ENCODE assay signal across 28 mouse cellular contexts in the genomic region with DNA sequence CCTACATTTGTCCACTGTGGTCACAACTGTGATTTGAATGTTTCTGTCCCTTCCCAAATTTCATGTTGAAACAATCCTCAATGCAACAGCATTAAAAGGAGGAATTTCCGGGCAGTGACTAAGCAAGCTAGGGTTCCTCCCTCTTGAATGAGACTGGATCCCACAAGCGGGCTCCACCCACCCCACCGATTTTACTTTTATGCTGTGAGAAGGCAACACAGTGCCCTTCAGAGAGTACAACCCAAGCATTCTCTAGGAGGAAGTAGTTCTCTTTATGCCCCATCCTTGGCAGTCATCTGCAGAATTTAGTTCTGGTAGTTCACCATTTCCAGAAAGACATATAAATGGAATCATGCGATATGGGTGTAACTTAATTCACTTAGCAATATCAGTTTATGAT. TPM values are rescaled to one million over a fixed set of nuclear protein-coding genes. Genes with fewer than 3 reads are reported as not detected.
DNase-seq lines count a peak whose midpoint lies in the region.
"Had no signal": no experiment of that assay in that cellular context is flagged by ENCODE, and none has a peak within 500 bp of the region (broad histone marks: within the 10 kb centered on the region; RNA-seq: fewer than 3 reads in every experiment).

No protein-coding gene starts in this region.

- peak overlapping the region; percentile 22; the same call in 1 of the 2 replicates for H3K27ac ChIP-seq in macrophage
- H3K27ac ChIP-seq: embryonic facial prominence, embryonic 12.5 days; gastrocnemius, adult 2 months; heart, embryonic 13.5 days; hindbrain, embryonic 12.5 days; hindbrain, postnatal 0 days; intestine, embryonic 15.5 days; limb, embryonic 12.5 days; liver, embryonic 15.5 days; midbrain, embryonic 13.5 days; stomach, embryonic 15.5 days had no signal

- WGBS in macrophage (ENCODE audit: missing documents), result 42% methylated on average over 4 of the region's 4 CpGs

- peak; percentile 27 to 52 for DNase-seq in heart, adult 18-20 months
- no peak for DNase-seq in heart, postnatal 4 days
- peak; percentile 26 for DNase-seq in ZHBTc4 (ENCODE audit: low read depth, low spot score)
- DNase-seq in left cerebral cortex, adult 8-10 months (ENCODE audit: low spot score in 2 of 2), result no peak
- DNase-seq in spleen, postnatal 4 days (ENCODE audit: low spot score in 2 of 2), result no peak
- DNase-seq in urinary bladder, postnatal 10 days (ENCODE audit: low spot score), result no peak
- DNase-seq: adrenal gland, adult 8-10 months; cerebellum, adult 8-10 months; cerebellum, postnatal 36 days; embryo, embryonic 11 days; gastrocnemius, adult 2 months; gastrocnemius, postnatal 36 days; heart, postnatal 10 days; kidney, adult 2 months; kidney, postnatal 36 days; layer of hippocampus, postnatal 36 days; lung, embryonic 14.5 days; thymus, postnatal 14 days had no signal

- no peaks in the 10 kb centered on the region for H3K79me2 ChIP-seq in macrophage (ENCODE audit: inconsistent target)

- no peak overlapping the region for H3K4me3 ChIP-seq in macrophage (ENCODE audit: inconsistent target)
- H3K4me3 ChIP-seq: embryonic facial prominence, embryonic 12.5 days; gastrocnemius, adult 2 months; heart, embryonic 13.5 days; hindbrain, embryonic 12.5 days; intestine, embryonic 15.5 days; limb, embryonic 12.5 days; liver, embryonic 15.5 days; midbrain, embryonic 13.5 days; stomach, embryonic 15.5 days had no signal

- no peaks in the 10 kb centered on the region for H3K36me3 ChIP-seq in macrophage (ENCODE audit: inconsistent target)
- H3K36me3 ChIP-seq: embryonic facial prominence, embryonic 12.5 days; heart, embryonic 13.5 days; hindbrain, embryonic 12.5 days; intestine, embryonic 15.5 days; limb, embryonic 12.5 days; liver, embryonic 15.5 days; midbrain, embryonic 13.5 days; stomach, embryonic 15.5 days had no signal

RNA-seq across cellular contexts. Expression of gene Mfsd6, which starts 6.9 kb away (rescaled TPM):
- total RNA-seq in heart, adult 18-20 months (2021), result 10 to 100 TPM; 16.5 to 19.6 TPM
- 10 to 100 TPM; 14.3 to 15.2 TPM for total RNA-seq in heart, postnatal 4 days (2021)
- total RNA-seq in macrophage (2018; cell fraction: chromatin; rRNA removed), result 10 to 100 TPM in 18 of 26 experiments, 1 to 10 TPM in 8; 3.7 to 32.7 (median 11.6) TPM
- total RNA-seq in macrophage (2018; cell fraction: cytosol; rRNA removed), result 10 to 100 TPM; 10.9 to 39.5 (median 20.8) TPM
- total RNA-seq in macrophage (2018; cell fraction: nucleus; rRNA removed), result 10 to 100 TPM; 11.8 to 57.1 (median 25.0) TPM
- polyA plus RNA-seq in macrophage (2018), result 21.9 to 30.0 TPM (median 28.6 TPM) in 3 replicates
- 10 to 100 TPM; 83.2 to 91.7 (median 85.4) TPM for total RNA-seq in left cerebral cortex, adult 8-10 months (2022)

Comparison
In these comparisons a context has a peak if more than half of its experiments do, and no peak if none do; other contexts are left out.
1. DNase-seq: peak in heart, adult 18-20 months (2 of 2) and ZHBTc4 (single experiment); none in heart, postnatal 4 days (single experiment), left cerebral cortex, adult 8-10 months (0 of 2), spleen, postnatal 4 days (0 of 2) and urinary bladder, postnatal 10 days (single experiment).
2. RNA of gene Mfsd6, which starts 6.9 kb away (total RNA-seq): 83.2 to 91.7 TPM in left cerebral cortex, adult 8-10 months; 16.5 to 19.6 TPM in heart, adult 18-20 months and 14.3 to 15.2 TPM in heart, postnatal 4 days; every median in the first group is over 4 times any median in the second.